ENCODE assay signal across 27 mouse cellular contexts in the genomic region with DNA sequence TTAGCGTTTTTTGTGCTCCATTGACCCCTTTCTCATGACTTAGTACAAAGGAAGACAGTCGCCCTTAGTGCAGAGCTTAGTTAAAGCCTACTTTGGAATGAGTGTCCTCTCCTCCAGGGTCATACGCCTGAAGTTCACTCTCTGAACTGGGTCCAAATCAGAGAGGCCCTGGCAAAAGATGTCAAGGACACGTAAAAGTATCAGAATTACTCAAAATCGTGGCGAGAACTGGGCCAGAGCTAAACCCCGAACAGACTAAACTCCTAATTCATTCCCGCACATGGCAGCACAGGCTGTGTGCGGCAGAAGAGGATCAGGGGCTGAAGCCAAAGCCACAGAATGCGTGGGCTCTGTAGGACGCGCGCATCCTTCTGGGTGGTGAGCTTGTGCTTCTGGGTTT. TPM values are rescaled to one million over a fixed set of nuclear protein-coding genes. Genes with fewer than 3 reads are reported as not detected.
"Had no signal": no experiment of that assay in that cellular context is flagged by ENCODE, and none has a peak within 500 bp of the region (broad histone marks: within the 10 kb centered on the region; RNA-seq: fewer than 3 reads in every experiment).

No protein-coding gene starts in this region.

- ATAC-seq: liver, embryonic 12.5 days had no signal

- H3K4me1 ChIP-seq: limb, embryonic 13.5 days; liver, embryonic 12.5 days; liver, embryonic 15.5 days; lung, embryonic 15.5 days; neural tube, embryonic 12.5 days; neural tube, embryonic 15.5 days had no signal

- H3K4me3 ChIP-seq: kidney, embryonic 15.5 days; limb, embryonic 10.5 days; limb, embryonic 13.5 days; liver, embryonic 12.5 days; liver, embryonic 15.5 days; lung, embryonic 15.5 days; megakaryocyte, embryonic 14.5 days; midbrain, embryonic 10.5 days; neural tube, embryonic 12.5 days; neural tube, embryonic 15.5 days had no signal

- H3K9ac ChIP-seq: kidney, embryonic 15.5 days; limb, embryonic 13.5 days; liver, embryonic 12.5 days; liver, embryonic 15.5 days; lung, embryonic 15.5 days; neural tube, embryonic 12.5 days; neural tube, embryonic 15.5 days had no signal

- H3K27ac ChIP-seq: kidney, embryonic 15.5 days; limb, embryonic 10.5 days; limb, embryonic 13.5 days; liver, embryonic 12.5 days; liver, embryonic 15.5 days; lung, embryonic 15.5 days; midbrain, embryonic 10.5 days; neural tube, embryonic 12.5 days; neural tube, embryonic 15.5 days had no signal

- DNase-seq: kidney, adult 8-10 months; kidney, postnatal 10 days; kidney, postnatal 36 days; layer of hippocampus, adult 9-11 months; liver; lung, adult 18-20 months; lung, postnatal 10 days; lung, postnatal 36 days; midbrain, embryonic 14.5 days; right cerebral cortex, adult 18-20 months; right cerebral cortex, postnatal 14 days; right cerebral cortex, postnatal 4 days; thymus, adult 18-20 months; thymus, postnatal 14 days had no signal

- H3K9me3 ChIP-seq: kidney, embryonic 15.5 days; limb, embryonic 10.5 days; limb, embryonic 13.5 days; liver, embryonic 12.5 days; liver, embryonic 15.5 days; lung, embryonic 15.5 days; megakaryocyte, embryonic 14.5 days; midbrain, embryonic 10.5 days; neural tube, embryonic 12.5 days; neural tube, embryonic 15.5 days had no signal

- H3K36me3 ChIP-seq: limb, embryonic 10.5 days; liver, embryonic 12.5 days; liver, embryonic 15.5 days; neural tube, embryonic 15.5 days had no signal

- H3K27me3 ChIP-seq: liver, embryonic 15.5 days; neural tube, embryonic 12.5 days had no signal

- H3K4me2 ChIP-seq: kidney, embryonic 15.5 days; limb, embryonic 13.5 days; liver, embryonic 12.5 days; liver, embryonic 15.5 days; lung, embryonic 15.5 days; neural tube, embryonic 12.5 days; neural tube, embryonic 15.5 days had no signal

RNA-seq across cellular contexts. Expression of a gene that starts 1.3 kb away (rescaled TPM):
- total RNA-seq: left cerebral cortex, adult 18-20 months; left cerebral cortex, postnatal 25 days had no signal
- polyA plus RNA-seq: limb, embryonic 10.5 days; limb, embryonic 13.5 days; liver, embryonic 12.5 days; liver, embryonic 15.5 days; lung, embryonic 15.5 days; neural tube, embryonic 12.5 days; stomach, embryonic 16.5 days had no signal
